Mouse (Mus musculus): ENCODE measurements around the gene Tbx15. TPM values are rescaled to one million over a fixed set of nuclear protein-coding genes. Genes with fewer than 3 reads are reported as not detected.

Gene Tbx15
- polyA plus RNA-seq, 1 experiment from 2014 or later: 0.66 TPM

DNA sequence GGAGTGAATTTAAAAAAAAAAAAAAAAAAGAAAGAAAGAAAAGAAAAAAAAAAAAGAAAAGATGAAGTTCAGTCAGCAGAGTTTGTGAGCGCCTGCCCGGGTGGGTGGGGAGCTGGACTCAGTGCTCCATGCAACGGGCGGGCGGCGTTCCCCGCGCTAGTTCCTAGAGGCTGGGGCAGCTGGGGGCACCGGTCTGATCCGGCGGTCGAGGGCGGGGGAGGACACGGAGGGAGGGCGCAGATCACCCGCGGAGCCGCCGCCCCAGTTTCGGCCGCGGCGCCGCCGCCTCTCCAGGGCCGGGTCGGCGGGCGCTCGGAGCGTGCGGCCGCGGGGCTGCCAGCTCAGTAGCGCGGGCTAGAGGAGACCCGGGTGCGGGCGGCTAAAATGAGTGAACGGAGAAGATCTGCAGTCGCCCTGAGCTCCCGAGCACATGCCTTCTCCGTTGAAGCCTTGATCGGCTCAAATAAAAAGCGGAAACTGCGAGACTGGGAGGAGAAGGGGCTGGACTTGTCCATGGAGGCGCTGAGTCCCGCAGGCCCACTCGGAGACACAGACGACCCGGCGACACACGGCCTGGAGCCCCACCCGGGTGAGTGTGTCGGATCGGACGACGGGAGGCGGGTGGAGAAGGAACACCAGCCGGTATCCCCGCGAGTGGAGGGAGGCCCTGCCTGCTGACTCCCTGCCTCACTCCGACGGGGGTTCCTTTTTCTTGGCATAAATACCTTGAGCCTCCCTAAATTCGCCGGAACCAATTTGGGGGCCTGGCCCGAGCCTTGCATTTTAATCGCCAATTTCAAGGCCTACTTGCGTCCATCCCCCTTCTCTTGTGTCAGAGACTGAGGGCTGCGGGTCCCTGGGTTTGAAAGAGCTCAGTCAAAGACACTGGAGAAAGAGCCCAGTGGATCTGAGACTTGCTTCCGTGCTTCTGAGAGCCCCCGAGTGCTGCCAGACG lies 13.6 kb downstream of the Tbx15 start:
- peak overlapping the region; percentile 15 for H3K9ac ChIP-seq (ENCODE audit: low read depth, low read length)
- no peaks in the 10 kb centered on the region for H3K36me3 ChIP-seq (ENCODE audit: control insufficient read depth, insufficient read depth, low read length)
- WGBS: under 1% methylated on average over 64 of the region's 73 CpGs
- peak overlapping the region; percentile 39 for H3K4me3 ChIP-seq (ENCODE audit: low read length)
- H3K4me1 ChIP-seq (ENCODE audit: control insufficient read depth, insufficient read depth, low read depth, low read length): peaks cover 9% of the 10 kb centered on the region
- H3K27me3 ChIP-seq (replicated peaks; ENCODE audit: control insufficient read depth, insufficient read depth, low read length): peaks cover 69% of the 10 kb centered on the region
- ATAC-seq: peak; percentile 65
- no peak overlapping the region for H3K27ac ChIP-seq (ENCODE audit: low read depth, low read length)
- H3K4me2 ChIP-seq (ENCODE audit: low read length): peak overlapping the region; percentile 64
- peaks cover 6% of the 10 kb centered on the region for H3K9me3 ChIP-seq (ENCODE audit: control insufficient read depth, low read length)

DNA sequence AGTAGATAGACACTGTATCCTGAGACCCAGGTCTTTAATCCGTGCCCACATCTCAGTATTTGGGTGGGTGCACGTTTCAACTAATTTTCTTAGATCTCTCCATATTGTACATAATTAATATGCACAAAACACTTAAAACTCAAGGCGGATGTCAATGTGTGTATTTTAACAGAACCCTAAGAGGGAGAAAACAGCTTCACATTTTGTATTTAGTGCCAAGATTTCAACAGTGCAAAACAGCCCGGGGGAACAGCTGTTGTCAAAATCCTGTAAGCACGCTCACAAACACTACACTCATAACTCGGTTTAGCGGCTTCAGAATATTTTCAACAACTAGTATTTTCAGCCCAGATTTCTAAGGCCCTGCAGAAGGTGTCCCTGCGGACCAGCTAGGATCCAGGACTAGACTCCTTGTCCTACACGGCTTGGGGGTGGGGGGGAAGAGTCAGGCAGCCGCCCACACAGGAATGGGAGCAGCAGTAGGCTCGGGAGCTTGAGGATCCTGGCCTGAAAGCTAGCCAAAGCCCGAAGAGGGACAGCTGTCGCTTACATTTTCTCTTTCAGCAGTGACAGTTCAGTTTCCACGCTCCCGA lies 14.5 kb downstream of the Tbx15 start:
- WGBS: 1% methylated on average over 15 of the region's 15 CpGs
- Histone ChIP-seq H3K9me3 (ENCODE audit: control insufficient read depth, low read length) (peaks cover 6% of the 10 kb centered on the region), H3K4me2 (ENCODE audit: low read length) (no peak overlapping the region), H3K27me3 (replicated peaks; ENCODE audit: control insufficient read depth, insufficient read depth, low read length) (peaks cover 68% of the 10 kb centered on the region), H3K4me1 (ENCODE audit: control insufficient read depth, insufficient read depth, low read depth, low read length) (peaks cover 9% of the 10 kb centered on the region), H3K36me3 (ENCODE audit: control insufficient read depth, insufficient read depth, low read length) (no peaks in the 10 kb centered on the region), H3K4me3 (ENCODE audit: low read length) (peak overlapping the region; percentile 10; the same call in 1 of the 2 replicates), H3K27ac (ENCODE audit: low read depth, low read length) (no peak overlapping the region), H3K9ac (ENCODE audit: low read depth, low read length) (no peak overlapping the region)
- no peak for ATAC-seq

DNA sequence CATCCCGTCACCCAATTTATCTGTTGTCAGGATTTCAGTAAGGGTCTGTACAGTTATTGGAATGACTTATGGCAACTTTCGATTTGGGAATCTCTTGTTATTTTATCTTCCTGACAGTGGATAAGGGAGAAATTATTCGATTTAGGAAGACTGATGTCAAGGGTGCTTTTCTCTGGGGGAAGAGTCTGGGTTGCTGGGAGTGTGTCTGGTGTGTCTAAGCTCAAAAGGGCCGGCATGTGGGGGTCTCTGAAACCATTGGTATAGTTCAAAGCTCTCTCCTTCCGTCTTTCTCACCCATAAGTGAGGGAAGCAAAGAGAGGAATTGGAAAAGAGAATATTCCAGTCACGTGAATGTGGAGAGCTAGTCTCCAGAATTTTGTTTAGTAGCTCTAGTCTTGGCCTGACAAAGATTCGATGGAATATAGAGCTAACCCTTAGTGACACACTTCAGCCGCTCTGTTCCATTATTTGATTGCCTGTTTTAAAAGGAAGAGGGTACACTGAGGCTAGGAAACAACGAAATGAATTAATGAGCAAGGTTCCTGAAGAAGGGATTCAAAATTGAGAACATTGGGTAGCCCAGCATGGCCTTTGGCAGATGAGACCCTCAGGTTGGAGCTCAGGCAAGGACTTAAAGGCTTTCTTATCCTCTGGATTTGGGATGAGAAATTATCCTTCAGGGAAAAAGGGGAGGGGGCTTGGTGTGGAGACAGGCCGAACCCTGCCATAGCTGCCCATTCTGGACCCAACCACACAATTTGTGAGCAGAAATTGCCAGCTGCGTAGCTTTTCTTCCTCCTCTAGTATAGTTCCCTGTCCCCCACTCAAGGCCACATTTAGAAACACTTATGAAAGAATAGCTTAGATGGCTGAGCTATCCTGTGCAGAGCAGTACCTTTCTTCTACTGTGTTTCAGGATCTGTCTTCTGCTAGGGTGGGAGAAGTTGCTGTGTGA lies 15.5 kb downstream of the Tbx15 start:
- Histone ChIP-seq H3K27ac (ENCODE audit: low read depth, low read length) (no peak overlapping the region), H3K4me3 (ENCODE audit: low read length) (no peak overlapping the region), H3K4me1 (ENCODE audit: control insufficient read depth, insufficient read depth, low read depth, low read length) (peaks cover 9% of the 10 kb centered on the region), H3K36me3 (ENCODE audit: control insufficient read depth, insufficient read depth, low read length) (no peaks in the 10 kb centered on the region), H3K9ac (ENCODE audit: low read depth, low read length) (no peak overlapping the region), H3K4me2 (ENCODE audit: low read length) (no peak overlapping the region), H3K27me3 (replicated peaks; ENCODE audit: control insufficient read depth, insufficient read depth, low read length) (peaks cover 63% of the 10 kb centered on the region), H3K9me3 (ENCODE audit: control insufficient read depth, low read length) (peaks cover 6% of the 10 kb centered on the region)
- ATAC-seq: no peak
- WGBS: 5% methylated on average over 11 of the region's 11 CpGs

DNA sequence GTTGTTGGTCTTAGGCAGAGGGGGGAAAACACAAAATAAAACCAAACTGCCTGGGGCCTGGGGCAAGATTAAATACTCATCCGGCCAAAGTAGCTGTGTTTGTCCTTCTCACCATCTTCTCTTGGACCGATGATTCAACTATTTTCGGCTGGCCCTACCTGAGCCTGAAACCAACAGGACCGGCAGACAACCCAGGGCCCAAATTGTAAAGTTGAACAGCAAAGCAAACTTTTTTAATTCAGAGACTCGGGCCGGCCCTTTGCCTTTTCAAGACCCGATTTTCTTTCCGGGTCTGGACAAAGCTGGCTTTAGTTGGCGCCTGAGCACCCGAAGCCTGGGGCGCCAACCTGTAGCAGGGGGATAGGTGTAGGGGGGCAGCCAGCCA lies 16.2 kb downstream of the Tbx15 start:
- WGBS: 9% methylated on average over 11 of the region's 11 CpGs
- Histone ChIP-seq H3K9ac (ENCODE audit: low read depth, low read length) (no peak overlapping the region), H3K4me3 (ENCODE audit: low read length) (no peak overlapping the region), H3K27me3 (replicated peaks; ENCODE audit: control insufficient read depth, insufficient read depth, low read length) (peaks cover 62% of the 10 kb centered on the region), H3K9me3 (ENCODE audit: control insufficient read depth, low read length) (peaks cover 6% of the 10 kb centered on the region), H3K36me3 (ENCODE audit: control insufficient read depth, insufficient read depth, low read length) (no peaks in the 10 kb centered on the region), H3K4me2 (ENCODE audit: low read length) (no peak overlapping the region), H3K27ac (ENCODE audit: low read depth, low read length) (no peak overlapping the region), H3K4me1 (ENCODE audit: control insufficient read depth, insufficient read depth, low read depth, low read length) (peaks cover 9% of the 10 kb centered on the region)
- ATAC-seq: no peak

DNA sequence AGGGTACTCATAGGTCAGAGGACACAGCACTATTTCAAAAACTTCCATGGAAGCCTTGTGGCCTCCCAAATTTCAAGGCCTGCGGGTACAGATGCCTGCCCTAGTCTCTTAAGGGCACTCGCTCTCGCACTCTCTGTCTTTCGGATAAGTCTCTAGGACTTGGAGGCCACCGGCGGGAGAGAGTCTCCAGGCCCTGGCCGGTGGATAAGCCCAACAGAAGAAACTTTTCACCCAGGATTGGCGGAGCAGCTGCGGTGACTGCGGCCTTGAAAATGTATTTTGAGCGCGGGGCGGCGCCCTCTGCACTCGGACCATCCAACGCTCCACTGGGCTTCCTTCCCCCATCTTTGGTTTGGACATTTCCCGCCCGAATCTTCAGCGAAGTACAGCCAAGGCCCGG lies 16.6 kb downstream of the Tbx15 start:
- Histone ChIP-seq H3K9ac (ENCODE audit: low read depth, low read length) (no peak overlapping the region), H3K4me1 (ENCODE audit: control insufficient read depth, insufficient read depth, low read depth, low read length) (peaks cover 9% of the 10 kb centered on the region), H3K27ac (ENCODE audit: low read depth, low read length) (no peak overlapping the region), H3K27me3 (replicated peaks; ENCODE audit: control insufficient read depth, insufficient read depth, low read length) (peaks cover 60% of the 10 kb centered on the region), H3K36me3 (ENCODE audit: control insufficient read depth, insufficient read depth, low read length) (no peaks in the 10 kb centered on the region), H3K4me3 (ENCODE audit: low read length) (no peak overlapping the region), H3K4me2 (ENCODE audit: low read length) (no peak overlapping the region), H3K9me3 (ENCODE audit: control insufficient read depth, low read length) (peaks cover 6% of the 10 kb centered on the region)
- peak; percentile 19; the same call in 1 of the 2 replicates for ATAC-seq
- WGBS: 0% methylated on average over 20 of the region's 20 CpGs

DNA sequence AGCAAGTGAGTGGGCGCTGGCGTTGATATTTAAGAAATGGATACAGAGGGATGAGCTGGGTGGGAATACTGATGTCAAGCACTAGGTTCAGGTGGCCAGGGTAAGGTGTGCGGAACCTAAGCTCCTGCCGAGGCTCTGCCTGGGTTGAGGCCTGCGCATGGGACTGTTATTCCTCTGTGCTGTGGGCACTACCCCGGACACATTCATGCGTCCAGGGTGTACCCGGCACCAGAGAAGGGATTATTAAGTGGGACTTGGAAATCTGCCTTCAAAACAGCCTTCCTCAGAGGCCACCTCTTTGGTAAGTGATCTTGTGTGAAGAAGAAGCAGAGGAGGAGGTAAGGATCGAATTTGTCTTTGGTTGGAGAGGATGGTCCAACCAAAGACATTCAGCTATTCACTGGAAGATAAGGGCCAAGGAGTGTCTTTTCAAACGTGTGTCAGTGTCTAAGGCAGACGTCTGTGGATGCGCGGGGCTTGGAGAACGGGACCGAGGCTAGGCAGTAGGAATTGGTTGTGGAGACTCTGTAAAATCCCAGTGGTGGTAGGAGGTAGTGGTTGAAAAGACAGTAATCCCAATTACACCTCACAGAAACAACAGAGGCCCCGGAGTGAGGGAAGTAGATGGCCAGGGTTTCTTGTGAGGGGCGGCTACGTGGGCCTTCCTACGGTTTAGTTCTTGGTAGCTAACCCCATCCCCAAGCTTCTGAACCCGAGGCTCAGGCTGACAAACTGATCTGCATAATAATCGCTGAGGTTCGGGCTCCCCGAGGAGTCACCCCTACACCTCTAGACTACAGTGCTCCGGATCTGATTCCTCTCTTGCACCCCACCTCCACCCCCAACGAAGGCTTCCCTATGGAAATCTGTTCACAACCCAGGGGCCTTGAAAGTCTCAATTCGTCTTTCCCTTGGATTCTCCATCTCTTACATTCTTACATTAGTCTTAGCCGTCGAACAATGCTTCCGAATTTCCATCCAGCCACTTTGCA lies 17.7 kb downstream of the Tbx15 start:
- peaks cover 6% of the 10 kb centered on the region for H3K9me3 ChIP-seq (ENCODE audit: control insufficient read depth, low read length)
- H3K4me3 ChIP-seq (ENCODE audit: low read length): no peak overlapping the region
- H3K36me3 ChIP-seq (ENCODE audit: control insufficient read depth, insufficient read depth, low read length): no peaks in the 10 kb centered on the region
- peaks cover 9% of the 10 kb centered on the region for H3K4me1 ChIP-seq (ENCODE audit: control insufficient read depth, insufficient read depth, low read depth, low read length)
- no peak overlapping the region for H3K9ac ChIP-seq (ENCODE audit: low read depth, low read length)
- no peak overlapping the region for H3K27ac ChIP-seq (ENCODE audit: low read depth, low read length)
- H3K27me3 ChIP-seq (replicated peaks; ENCODE audit: control insufficient read depth, insufficient read depth, low read length): peaks cover 66% of the 10 kb centered on the region
- H3K4me2 ChIP-seq (ENCODE audit: low read length): no peak overlapping the region
- no peak for ATAC-seq
- 3% methylated on average over 29 of the region's 29 CpGs for WGBS

DNA sequence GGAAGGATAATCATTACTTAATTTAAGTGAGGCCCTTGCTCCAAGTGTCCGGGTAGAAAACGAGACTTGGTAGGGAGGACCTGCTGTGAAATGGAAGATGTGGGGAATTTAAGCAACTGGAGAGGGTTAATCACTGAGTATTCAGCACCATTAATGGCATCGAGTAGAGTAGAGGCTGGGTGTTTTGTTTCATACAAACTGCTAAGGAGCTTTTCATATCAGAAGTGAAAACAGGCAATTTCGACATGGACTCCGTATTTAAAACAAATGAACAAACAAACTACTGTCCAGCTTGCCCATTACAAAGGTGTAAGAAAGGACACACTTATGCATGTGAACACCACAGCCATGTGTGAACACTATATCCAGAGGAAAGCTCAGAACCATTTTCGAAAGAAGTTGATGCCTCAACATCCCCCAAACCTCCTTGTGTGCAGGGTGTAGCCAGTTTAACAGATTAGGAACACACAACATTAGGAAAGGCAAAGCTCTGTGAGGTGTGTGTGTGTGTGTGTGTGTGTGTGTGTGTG lies 19.6 kb downstream of the Tbx15 start:
- H3K9ac ChIP-seq (ENCODE audit: low read depth, low read length): no peak overlapping the region
- H3K9me3 ChIP-seq (ENCODE audit: control insufficient read depth, low read length): peaks cover 4% of the 10 kb centered on the region
- no peak overlapping the region for H3K4me2 ChIP-seq (ENCODE audit: low read length)
- no peak overlapping the region for H3K27ac ChIP-seq (ENCODE audit: low read depth, low read length)
- H3K4me1 ChIP-seq (ENCODE audit: control insufficient read depth, insufficient read depth, low read depth, low read length): no peaks in the 10 kb centered on the region
- H3K27me3 ChIP-seq (replicated peaks; ENCODE audit: control insufficient read depth, insufficient read depth, low read length): peaks cover 75% of the 10 kb centered on the region
- WGBS: 10% methylated on average over 6 of the region's 6 CpGs
- H3K4me3 ChIP-seq (ENCODE audit: low read length): no peak overlapping the region
- ATAC-seq: no peak
- H3K36me3 ChIP-seq (ENCODE audit: control insufficient read depth, insufficient read depth, low read length): no peaks in the 10 kb centered on the region

DNA sequence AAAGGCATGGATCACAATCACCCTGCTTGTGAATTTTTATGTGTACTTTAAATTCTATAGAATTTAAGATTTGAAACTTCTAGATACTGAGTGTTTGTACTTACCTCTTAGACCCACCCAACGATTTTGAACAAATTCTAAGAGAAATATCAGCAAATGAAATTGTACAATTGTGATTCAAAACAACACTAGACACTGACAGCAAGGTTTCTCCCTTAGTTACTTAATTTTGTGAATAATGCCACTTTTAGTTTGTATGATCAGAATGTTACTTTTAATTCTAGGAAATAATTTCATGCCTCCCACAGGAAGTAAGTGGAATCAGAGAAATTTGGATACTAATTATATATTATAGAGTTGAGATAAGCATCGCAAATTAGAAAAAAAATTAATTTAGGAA lies 20.2 kb downstream of the Tbx15 start:
- 40% methylated on average over 2 of the region's 2 CpGs for WGBS

More for the DNA sequence above, 20.2 kb downstream of the Tbx15 start:
- Histone ChIP-seq H3K27me3 (replicated peaks; ENCODE audit: control insufficient read depth, insufficient read depth, low read length) (peaks cover 79% of the 10 kb centered on the region), H3K4me1 (ENCODE audit: control insufficient read depth, insufficient read depth, low read depth, low read length) (no peaks in the 10 kb centered on the region), H3K9ac (ENCODE audit: low read depth, low read length) (no peak overlapping the region), H3K4me2 (ENCODE audit: low read length) (no peak overlapping the region), H3K9me3 (ENCODE audit: control insufficient read depth, low read length) (no peaks in the 10 kb centered on the region), H3K4me3 (ENCODE audit: low read length) (no peak overlapping the region), H3K27ac (ENCODE audit: low read depth, low read length) (no peak overlapping the region), H3K36me3 (ENCODE audit: control insufficient read depth, insufficient read depth, low read length) (no peaks in the 10 kb centered on the region)
- no peak for ATAC-seq
